Mouse (Mus musculus) mouse trophoblast stem cell (cell line): Measurements from ENCODE around the gene Sfmbt1.
"Not testable (repeated sequence)": the region's sequence is repeated elsewhere in the genome, so short reads cannot be mapped to it uniquely, and the experiment has no call there.

Experiments used
- in situ Hi-C, 2 experiments: fragments of 300-500 bp; cut with MseI, MboI; formaldehyde crosslinking; loops; 2 replicates in 1 of 2; 3 replicates in 1 of 2; pipeline ENCODE4 v1.15.1; 2025

Sfmbt1 gene

DNA sequence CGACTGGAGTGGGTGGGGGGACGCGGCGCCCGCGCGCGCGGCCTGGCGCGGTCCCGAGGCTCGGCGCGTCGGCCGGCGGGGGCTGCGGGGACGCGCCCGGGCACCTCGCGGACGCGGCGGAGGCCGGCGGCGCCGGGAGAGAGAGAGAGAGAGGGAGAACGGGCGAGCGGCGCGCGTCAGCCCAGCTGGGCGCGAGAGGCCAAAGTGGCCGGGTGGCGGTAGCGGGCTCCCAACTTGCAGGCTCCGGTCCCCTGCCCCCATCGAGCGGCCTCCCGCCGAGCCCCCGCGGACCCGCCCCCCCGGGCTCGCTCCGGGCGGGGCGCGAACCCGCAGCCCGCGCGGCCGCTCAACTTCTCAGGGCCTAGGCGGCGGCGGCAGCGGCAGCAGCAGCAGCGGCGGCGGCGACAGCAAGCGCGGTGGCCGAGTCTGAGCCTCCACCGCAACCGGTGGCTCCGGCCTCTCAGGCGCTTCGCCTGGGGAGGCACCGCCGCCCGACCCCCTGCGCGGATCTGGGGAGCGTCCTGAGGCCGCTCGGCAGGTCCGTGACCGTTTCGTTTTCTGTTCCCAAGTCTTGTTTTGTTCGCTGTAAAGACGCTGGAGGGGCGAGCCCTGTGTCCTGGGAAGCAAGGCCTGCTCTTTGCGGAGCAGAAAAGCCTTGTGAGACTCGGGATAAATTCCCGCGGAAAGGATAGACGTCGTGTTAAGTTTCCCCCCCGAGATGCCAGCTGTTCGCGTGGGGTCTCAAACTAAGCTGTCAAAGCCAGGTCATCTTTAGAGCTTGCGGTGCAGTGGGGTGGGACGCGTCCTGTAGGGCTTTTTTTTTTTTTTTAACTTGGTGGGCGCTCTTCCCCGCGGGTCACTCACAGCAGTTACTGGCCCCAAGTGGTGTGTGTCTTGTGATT lies 1.7 kb downstream of the Sfmbt1 start:
- in situ Hi-C loops = no loop called here

DNA sequence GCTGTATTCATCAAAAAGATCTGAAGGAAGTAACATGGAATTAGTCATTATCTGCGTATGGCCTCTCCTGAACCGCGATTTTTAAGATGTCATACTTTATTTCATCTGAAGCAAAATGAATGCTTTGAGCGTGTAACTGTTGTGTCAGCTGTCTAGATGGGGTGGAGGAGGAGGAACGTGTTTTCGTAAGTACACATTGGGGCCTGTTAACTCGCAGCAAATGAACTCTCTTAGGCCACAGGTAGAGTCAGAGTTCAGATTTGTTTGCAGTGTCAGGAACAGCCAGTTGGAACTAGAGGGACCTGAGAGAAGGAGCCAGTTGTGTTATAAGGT lies 2.3 kb downstream of the Sfmbt1 start:
- in situ Hi-C loops = no loop called here

DNA sequence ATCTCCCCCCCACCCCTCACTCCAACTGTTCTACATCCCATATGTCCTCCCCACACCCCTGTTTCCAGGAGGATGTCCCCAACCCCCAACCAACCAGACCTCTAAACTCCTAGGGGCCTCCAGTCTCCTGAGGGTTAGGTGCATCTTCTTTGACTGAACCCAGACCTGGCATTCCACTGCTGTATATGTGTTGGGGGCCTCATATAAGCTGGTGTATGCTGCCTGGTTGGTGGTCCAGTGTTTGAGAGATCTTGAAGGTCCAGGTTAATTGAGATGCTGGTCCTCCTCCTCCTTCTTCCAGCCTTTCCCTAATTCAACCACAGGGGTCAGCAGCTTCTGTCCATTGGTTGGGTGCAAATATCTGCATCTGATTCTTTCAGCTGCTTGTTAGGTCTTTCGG lies 4.0 kb downstream of the Sfmbt1 start:
- in situ Hi-C loops = not testable (repeated sequence)

DNA sequence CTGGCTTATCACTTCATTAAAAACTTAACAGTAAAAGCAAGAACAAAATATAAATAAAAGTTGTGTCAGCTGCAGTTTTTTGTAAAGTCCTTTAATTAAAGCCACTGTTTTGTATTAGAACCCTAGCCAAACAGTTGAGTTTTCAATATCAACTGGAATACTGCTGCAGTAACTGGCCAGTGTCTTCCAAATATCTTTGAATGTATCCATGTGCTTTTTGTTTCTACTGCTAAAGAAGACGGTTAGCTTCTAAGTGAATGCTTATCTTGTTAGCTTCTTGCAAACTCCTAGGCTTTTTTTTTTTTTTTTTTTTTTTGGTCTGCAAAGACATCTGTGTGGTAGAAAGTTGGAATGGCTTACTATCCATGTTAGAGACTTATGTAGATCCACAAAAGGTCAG lies 4.9 kb downstream of the Sfmbt1 start:
- in situ Hi-C loops = no loop called here

DNA sequence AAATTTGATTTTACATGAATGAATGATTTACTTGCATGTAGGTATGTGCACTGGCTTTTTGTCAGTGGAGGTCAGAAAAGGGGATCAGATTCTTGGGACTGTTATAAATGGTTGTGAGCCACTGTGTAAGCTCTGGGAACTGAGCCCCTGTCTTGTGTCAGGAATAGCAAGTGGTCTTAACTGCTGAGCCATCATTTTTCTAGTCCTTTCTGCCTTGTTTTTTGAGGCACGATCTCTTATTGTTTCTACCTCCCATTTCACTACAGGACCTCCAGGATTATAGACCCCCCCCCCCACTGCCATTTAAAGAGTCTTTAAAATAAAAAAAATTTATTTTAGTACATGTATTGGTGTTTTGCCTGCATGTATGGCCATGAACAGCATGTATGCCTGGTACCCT lies 7.2 kb downstream of the Sfmbt1 start:
- in situ Hi-C loops = no loop called here

DNA sequence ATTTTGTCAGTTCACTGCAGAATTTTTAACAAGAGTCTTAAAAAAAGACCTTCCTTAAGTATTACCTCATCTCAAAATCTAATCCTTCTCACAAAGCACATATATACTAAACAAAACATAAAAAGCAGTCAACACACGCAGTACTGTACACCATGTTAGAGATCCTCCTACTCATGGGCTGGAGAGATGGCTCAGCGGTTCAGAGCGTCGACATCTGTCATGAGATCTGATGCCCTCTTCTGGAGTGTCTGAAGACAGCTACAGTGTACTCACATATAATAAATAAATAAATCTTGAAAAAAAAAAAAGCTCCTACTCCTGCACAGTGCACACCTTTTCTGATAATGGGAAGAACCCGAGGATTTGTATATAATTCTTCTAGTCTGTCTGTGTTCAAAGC lies 7.8 kb downstream of the Sfmbt1 start:
- in situ Hi-C loops = no loop called here

DNA sequence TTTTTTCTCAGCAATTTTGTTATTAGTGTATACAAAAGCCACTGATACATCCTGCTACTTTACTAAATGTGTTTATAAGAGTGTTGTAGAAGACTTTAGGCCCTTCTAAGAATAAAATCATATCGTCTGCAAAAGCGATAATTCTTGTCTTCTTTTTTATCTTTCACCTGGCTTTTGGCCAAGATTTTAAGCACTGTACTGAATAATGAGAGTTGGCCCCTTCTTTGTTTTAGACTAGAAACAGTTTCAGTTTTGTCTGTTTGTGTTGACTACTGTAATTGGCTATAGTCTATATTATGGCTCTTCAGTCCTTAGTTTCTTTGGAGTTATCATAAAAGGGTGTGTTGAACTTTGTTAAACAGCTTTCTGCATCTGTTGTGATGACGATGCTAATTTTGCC lies 17.2 kb downstream of the Sfmbt1 start:
- in situ Hi-C loops = no loop called here

DNA sequence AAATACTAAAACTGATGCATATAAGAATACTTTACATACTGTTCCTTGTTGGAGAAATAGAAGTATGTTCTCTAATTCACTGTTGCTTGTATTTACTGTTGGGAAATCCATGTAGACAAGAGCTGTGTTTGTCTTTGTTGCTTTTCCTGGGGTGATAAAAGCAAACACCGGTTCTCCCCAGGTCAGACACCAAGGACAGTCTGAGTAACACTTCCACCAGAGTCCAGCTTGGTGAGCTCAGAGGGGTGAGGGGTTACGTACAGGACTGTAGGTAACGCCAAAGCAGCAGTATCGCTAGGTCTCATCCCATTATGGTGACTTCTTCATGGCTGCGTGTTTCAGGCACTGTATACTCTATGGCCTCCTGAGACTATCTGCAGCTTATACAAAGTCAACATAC lies 20.0 kb downstream of the Sfmbt1 start:
- in situ Hi-C loops = no loop called here

DNA sequence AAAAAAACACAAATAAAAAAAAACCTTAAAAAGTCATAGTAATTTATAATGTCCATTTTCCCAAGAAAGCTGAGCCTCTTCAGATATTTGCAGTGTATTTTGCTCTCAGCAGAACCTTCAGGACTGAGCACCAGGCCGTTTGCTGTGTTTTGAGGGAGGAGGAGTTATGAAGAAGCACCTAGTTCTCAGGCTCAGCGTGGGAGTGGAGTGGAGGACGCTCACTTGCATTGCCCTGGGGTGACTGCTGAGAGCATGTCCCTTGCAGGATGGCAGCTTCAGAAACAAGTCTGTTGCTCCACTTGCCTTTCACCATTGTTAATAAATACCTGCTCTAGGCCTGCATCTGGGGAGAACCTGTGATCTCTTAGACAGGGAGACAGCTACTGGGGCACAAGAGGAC lies 21.2 kb downstream of the Sfmbt1 start:
- in situ Hi-C loops = no loop called here

DNA sequence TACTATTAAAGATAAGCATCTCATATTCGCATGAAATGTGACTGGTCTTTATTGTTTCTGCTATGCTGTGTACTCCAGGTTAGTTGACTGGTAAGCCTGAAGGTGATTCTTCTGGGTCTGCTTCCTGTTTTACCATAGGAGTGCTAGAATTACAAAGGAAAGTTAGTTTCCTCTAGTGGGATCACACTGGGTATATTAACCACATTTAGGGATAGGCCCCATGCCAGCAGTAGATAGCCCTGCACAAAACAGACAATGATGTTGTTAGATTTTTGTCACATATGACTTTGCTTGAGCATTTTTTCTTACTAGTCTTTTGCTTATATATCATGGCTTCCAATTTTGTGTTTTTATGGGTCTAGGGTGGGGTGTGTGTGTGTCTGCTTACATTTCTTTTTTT lies 21.8 kb downstream of the Sfmbt1 start:
- in situ Hi-C loops = no loop called here

DNA sequence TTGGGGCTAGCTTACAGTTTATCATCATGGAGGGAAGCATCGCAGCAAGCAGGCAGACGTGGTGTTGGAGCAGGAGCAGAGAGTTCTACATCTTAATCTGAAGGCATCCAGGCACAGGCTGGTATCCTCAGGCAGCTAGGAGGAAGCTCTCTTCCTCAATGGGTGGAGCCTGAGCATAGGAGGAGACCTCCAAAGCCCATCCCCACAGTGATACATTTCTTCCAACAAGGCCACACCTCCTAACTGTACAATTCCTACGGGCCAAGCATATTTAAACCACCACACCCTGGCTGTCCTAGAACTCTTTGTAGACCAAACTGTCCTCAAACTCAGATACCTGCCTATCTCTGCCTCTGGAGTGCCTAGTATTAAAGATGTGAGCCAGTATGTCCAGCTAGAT lies 29.2 kb downstream of the Sfmbt1 start:
- in situ Hi-C loops = no loop called here

DNA sequence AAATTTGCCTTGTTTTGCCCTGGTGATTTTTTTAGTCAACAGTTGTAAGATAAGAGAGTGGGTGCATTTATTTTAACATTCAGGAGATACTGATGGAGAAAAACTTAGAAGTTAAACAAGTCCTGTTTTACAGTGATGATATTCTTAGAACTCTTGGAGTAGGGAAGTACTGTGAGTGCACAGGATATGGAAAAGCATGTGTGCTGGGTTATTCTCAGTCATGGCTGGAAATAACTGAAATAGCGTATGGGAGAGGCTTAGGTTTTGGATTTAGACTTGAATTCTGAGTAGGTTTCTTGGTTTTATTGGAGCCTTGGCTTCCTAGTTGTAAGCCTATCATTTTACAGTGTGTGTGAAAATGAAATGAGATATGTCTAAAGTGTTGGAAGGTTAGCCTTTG lies 31.5 kb downstream of the Sfmbt1 start:
- in situ Hi-C loops = no loop called here

DNA sequence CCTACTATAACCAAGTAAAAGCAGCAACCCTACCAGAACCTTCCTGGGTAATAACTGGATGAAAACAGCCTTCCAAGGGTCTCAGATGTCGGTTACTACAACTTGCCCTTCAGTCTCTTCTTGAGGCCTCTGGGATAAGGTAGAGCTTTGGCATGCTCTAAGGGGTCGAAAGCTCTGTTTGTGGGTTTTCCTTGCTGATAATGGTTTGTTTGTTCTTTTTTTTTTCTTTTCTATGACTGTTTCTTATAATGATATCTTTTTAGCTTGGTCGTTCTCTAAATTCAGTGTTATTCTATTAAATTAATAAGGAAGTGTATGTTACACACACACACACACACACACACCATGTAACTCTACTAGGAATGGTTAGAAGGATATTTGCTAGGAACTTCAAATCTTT lies 42.6 kb downstream of the Sfmbt1 start:
- in situ Hi-C loops = no loop called here

DNA sequence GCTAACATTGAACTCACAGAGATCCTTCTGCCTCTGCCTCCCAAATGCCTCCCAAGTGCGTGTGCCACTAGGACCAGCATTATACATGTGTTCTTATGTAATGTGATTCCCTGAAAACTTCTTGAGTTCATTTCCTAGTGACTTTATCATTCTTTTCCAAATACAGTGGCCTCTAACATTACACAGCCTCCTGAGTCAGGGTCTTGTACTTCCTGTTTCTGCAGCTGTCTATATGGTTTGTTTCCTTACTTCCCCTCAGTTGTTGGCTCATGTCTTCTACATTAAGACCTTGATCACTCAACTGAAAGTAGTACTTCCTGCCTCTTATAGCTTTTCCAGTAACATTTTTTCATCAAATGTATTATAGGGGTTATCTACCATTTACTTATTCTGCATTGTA lies 46.6 kb downstream of the Sfmbt1 start:
- in situ Hi-C loops = no loop called here

DNA sequence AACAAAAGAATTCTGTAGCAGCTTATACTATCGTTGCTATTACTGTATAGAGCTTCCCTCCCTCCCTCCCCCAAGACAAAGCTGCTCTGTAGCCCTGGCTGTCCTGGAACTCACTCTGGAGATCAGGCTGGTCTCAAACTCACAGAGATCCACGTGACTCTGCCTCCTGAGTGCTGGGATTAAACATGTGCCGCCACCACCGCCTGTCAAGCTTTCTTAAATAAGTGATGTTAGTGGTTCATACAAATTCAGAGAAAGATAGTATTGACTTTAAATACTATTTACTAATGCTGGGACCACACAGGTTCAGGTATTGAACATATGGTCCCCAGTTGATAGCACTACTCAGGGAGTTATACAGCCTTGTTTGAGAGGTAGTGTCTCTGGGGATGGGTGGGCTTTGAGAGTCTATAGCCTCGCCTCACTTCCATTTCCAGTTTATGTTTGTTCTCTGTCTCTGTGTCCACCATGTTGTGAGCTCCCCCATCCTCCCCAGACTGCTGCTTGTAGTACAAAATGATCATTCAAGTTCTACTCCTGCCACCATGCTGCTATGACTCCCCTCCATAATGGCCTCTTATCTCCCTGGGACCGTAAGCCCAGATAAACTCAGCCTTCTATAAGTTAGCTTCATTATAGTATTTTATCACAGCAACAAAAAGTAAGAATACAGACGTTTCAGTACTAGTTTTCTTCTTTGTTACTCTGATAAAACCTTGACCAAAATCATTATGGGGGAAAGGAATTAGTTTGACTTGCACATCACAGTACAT lies 47.7 kb downstream of the Sfmbt1 start:
- in situ Hi-C loops = no loop called here

DNA sequence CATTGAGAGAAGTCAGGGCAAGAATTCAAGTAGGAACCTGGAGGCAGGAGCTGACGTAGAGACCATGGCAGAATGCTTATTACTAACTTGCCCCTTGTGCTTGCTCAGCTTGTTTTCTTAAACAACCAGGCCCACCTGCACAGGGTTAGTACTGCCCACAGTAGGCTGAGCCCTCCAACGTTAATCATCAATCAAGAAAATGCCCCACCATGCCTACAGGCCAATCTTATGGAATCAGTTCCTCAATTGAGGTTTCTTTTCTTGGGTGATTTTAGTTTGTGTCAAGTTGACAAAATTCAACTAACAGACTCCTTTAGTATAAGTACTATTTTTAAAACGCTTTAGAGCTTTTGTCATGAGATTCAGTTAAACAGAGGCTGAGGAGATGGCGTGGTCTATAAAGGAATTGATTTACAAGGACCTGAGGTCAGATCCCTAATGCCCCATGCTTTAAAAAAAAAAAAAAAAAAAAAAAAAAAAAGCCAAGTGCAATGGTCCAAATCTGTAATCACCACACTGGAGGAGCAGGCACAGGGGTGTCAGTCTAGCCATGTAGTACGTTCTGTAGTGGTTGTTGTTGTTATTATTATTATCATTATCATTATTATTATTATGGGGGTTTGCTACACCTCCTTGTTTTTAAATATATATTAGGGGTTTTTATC lies 48.4 kb downstream of the Sfmbt1 start:
- in situ Hi-C loops = no loop called here

DNA sequence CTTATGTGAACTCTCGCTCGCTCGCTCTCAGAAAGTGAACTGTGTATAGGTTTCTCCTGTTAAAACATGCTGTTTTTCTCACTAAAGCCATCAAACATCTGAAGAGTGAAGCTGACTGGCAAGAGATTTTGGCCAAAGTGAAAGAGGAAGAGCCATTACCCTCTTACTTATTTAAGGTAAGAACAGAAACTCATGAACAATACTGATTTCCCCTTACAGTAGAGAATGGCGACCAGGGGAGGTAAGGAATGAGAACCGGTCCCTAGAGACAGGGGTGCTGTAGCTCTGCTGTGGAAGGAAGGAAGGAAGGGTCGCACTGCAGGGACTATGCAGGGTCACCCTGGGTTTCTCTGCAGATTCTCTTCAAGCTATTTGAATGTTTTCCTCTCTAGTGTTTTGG lies 70.0 kb downstream of the Sfmbt1 start:
- in situ Hi-C loops = no loop called here

DNA sequence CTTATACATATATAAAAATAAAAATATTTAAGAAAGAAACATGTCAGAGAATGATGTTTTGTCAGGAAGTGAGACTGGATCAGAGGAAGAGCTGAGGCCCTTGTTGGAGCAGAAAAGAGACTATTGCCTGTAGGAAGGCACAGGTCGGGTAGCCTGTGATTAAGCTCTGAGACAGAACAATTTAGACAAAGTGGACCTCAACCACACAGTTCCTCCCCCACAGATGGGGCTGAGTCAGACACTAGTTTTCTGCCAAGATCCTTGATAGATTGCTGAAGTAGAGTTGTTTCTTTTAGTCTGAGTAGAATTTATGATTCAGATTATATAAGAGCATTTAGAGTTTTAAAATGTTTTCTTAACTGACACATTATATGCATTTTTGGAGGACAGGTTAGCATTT lies 74.8 kb downstream of the Sfmbt1 start:
- in situ Hi-C loops = no loop called here

DNA sequence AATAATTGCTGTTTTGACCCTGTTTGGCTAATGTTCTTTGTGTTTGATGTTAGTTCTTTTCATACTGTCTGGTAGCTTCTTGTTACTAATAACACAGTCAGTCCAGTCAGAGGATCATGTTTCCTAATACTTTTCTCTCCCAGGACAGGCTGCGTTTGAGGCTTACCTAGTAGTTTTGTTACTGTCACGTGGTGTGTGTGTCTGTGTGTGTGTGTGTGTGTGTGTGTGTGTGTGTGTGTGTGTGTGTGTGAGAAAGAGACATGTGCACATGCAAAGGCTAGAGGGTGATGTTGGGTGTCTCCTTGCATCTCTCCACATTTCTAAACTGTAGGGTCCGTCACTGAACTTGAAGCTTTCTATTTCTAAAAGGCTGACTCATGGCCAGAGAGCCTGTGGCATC lies 78.2 kb downstream of the Sfmbt1 start:
- in situ Hi-C loops = no loop called here

DNA sequence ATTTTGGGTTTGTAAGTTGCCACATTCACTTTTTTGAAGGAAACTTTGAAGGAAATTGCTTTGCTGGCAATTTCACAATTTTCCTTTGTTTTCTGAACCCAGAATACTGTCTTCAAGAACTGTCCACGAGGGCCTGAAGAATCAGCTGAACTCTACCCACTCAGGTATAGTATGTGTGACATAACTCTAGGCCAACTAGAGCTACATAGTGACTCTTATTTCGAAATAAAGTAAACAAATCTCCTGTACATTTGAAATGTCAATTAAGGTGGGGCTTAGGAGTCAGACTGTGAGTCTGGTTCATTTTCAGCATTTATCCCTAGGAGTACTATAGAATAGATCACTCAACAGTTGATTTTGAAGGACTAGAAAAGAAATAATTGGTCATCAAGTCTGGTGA lies 87.1 kb downstream of the Sfmbt1 start:
- in situ Hi-C loops = no loop called here

DNA sequence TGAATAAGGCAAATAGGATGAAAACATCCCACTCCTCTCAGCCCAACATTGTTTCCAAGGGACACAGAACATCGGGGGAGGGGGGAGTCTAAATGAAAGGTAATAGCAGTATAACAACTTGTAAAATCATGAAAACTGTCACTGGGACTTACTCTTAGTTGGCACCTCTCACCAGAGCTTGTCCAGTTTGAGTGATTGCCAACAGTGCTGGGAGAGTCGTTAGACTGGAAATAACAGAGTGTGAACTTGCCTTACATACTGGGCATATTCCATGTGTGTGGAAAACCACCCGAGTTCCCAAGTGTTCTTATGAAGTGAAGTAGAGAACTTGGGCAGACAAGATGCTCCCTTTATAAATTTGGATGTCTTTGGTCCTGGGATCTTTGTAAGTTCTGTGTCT lies 106.5 kb downstream of the Sfmbt1 start:
- in situ Hi-C loops = no loop called here

DNA sequence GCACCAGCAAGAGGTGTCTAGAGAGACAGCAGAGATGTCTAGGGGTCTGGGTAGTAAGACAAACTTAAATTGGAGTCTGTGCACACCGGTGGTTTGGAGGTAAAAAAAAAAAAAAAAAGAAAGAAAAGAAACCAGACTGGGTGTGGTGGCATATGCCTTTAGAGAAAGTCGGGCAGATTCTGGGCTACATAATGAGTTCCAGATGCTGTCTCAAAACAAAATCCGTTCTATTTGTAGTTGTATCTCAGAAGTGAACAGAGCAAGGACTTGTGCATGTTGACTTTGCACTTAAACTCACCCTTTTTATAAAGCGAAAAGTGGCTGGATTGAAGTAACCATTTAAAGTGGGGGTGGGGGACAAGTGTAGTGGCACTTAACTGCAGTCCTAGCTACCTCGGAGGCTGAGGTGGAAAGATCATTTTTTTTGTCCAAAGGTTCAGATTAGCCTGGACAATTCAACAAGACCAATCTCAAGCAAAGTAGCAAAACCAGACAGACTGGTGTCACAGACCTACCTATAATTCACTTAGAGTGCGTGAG lies 109.9 kb downstream of the Sfmbt1 start:
- in situ Hi-C loops = no loop called here
